Mouse (Mus musculus): ENCODE measurements around the gene Furin.

- TF ChIP-seq GATA1 (IDR thresholded peaks at IDR 0.05; ENCODE audit: low read length), result no peak
- no peak for TF ChIP-seq TAL1 (IDR thresholded peaks at IDR 0.05; ENCODE audit: low read length)
Measured at GRCm38 (mm10) chr7:80400571-80400970, 4.7 kb downstream of the Furin start.

Data from erythroblast, embryonic 14.5 days (primary cell).